Mouse (Mus musculus) right cerebral cortex, adult 2 months (tissue): Measurements from ENCODE around the gene Zfp553.
A peak's percentile ranks its signal among the peaks of the same experiment; 100 is the strongest.

Experiments used
- DNase-seq, 2 experiments: peaks; one replicate each; pipeline ENCODE4 v3.0.0; 2021 to 2022; ENCODE audit warnings: low spot score in 2 of 2

Zfp553 gene

DNA sequence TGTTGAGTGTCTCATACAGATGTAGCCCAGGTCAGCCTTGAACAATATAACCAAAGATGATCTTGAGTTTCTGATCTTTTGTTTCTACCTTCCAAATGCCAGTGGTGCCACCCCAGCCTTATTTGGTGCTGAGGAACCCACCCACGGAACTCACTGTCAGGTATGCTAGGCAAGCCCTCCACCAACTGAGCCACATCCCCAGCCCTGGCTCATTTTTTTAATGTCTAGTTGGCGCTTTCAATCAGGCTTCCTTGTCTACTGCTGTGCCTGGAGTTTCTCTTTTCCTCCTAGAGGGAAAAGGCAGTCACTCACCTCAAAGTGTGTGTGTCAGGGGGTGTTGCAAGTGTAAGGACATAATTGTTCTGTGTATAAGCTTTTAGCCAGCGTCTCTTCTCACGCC lies 38.2 kb downstream of the Zfp553 start:
- no peak for DNase-seq

DNA sequence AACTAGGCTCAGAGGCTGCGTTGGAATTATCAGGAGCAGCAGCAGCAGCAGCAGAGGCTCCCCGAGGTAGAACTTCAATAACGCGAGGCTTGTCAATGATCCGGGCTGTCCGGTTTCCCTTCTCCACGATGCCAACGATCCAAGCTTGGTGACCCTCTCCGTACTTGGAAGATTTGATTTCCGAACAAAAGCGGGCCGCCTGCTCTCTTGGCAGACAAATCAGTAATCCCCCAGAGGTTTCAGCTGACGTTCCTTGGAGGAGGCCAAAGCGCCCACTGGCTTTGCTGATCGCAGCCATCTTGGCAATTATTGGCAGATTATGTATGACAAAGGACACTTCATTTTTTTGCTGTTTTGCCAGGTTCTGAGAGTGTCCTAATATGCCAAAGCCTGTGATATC lies 39.7 kb downstream of the Zfp553 start:
- DNase-seq, result no peak

- no peak for DNase-seq
Measured at GRCm38 (mm10) chr7:127273118-127273923, 40.5 kb downstream of the Zfp553 start.

DNA sequence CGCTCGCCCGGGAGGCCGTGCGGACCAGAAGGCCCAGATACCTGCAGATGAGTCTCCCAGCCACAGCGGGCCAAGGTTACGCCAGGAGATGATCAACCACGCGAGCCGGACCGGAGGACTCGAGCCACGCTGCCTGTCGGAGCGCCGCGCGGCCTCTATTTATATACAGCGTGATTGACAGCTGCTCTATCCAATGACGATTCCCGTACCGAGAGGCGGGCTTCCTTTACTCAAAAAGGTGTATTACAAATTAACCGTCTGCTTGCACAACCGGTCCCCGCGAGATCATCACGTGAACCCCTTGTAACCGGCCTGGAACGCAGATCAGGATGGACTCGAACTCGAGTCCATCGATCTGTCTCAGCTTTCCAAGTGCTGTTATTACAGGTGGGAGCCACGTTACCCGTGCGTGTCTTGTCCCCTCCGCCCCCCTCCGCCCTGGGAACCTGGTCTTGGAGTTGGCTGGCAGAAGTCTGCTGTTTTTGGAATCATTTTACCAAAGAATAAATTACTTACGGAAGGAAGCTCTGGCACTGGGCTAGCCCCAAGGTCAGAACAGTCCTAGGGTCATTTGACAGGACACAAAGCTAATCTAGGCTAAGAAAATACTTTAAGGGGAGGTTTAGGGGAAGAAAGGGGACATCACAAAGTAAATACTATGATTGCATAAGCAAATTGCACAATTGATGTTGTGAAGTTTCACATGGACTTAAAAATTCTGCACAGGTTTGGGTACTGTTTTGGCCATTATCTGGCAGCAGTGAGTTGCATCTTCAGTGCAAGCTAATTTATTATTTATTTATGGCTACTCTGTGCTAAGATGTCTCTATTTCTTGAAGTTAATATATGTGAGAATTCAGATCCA lies 41.3 kb downstream of the Zfp553 start, which contains the start of gene Sephs2:
TSS of gene Sephs2 (minus strand) at position 131 of the 865 bp plus-strand sequence.
- DNase-seq, result peak; percentile 98 to 99

- DNase-seq, result no peak
Measured at GRCm38 (mm10) chr7:127276519-127276961, 43.7 kb downstream of the Zfp553 start.

GRCm38 (mm10) chr7:127278311-127278710 lies 45.5 kb downstream of the Zfp553 start:
- no peak for DNase-seq

DNA sequence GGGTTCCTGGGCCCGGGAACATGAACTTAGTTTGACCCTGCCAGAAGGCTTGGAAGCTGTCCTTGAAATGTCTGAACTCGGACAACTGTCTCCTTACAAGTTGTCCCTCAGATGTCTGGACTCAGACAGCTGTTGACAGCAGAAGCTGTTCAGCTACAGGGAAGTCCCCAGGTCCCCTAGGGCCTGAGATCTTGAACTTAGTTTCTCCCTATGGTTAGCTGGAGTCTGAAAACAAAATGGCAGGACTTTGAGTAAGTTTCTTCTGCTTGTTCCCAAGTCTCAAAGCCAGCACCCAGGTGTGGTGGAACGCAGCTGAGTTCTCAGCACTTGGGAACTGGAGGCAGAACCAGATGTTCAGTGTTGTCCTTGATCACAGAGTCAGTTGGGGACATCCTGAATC lies 47.2 kb downstream of the Zfp553 start:
- DNase-seq, result no peak

- DNase-seq, result no peak
Measured at GRCm38 (mm10) chr7:127281114-127281513, 48.3 kb downstream of the Zfp553 start.

DNA sequence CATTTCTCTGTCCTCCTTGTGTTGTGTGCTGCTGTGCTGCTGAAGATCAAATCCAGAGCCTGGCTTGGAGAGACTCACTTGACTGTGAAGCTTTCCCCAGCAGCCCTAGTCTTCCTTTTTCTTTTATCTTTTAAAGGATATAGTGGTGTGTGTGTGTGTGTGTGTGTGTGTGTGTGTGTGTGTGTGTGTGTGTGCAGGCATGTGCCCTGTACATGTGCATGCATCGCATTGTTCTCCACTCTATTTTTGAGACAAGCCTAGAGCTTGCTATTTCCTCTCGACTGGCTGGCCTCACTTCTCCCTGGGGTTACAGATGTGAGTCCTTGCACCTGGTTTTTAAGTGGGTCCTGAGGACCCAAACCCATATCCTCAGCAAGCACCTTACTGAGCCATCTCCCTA lies 49.3 kb downstream of the Zfp553 start:
- no peak for DNase-seq

- no peak for DNase-seq
Measured at GRCm38 (mm10) chr7:127285154-127285553, 52.3 kb downstream of the Zfp553 start.
